Mouse (Mus musculus) cerebellum, adult 9-11 months (tissue): Measurements from ENCODE around the gene Serpine2.

Source experiments
- DNase-seq: peaks from one replicate; pipeline ENCODE4 v3.0.0; 2022

Gene Serpine2

DNA sequence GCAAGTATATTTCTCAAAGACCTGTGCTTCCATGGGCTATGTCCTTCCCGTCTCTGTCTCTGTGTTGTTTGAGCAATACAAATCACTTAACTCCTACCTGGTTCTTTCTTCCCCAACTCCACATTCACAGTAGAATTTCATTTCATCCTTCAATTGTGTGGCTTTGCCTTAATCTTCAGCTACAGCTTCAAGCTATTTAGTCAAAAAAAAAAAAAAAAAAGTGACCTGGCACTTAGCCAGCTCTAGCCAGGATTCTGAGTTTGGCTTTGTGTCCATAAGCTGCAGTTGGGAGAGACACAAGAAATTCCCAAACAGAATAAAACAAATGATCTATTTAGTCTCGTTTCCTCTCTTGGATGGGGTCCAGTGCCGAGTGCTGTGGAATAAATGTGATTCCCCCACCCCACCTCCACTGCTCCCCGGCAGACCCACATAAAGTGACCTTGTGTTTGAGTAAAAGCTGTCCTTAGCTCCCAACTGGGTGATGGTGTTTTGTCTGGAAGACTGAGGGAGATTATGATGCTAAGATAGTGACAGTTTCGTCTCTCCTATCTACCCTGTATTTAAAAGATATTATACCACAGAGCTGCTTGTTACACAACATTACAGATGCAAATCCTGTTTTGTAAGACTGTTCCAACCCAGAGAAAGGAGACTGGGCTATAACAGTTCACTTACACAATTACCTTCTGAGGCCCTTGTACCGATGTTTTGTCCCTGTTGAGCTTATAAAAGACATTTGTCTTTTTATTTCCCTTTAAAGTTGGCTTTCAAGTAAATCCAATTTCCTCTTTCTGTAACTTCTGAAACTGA lies at the start of gene Serpine2:
Serpine2 (minus strand) TSS at position 51 of the 813 bp plus-strand sequence.
- DNase-seq = peak; percentile 10

DNA sequence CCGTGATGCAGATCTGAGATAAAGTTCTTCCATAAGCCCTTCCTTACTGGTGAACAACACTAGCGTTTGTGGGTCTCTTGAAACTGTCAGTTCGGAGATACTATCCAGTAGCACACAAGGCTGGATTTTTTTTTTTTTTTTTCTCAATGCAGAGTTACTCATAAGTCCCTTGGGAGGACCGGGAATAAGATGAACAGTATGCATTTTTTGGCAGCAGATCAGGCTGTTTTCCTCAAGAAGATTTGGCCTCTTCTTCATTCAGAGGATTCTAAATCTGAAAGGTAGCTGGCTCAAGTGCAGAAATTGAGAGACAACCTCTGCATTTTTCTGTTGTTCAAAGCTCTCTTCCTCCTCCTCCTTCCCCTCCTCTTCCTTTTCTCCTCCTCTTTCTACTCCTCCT lies 46.8 kb upstream of the Serpine2 start:
- DNase-seq = no peak

DNA sequence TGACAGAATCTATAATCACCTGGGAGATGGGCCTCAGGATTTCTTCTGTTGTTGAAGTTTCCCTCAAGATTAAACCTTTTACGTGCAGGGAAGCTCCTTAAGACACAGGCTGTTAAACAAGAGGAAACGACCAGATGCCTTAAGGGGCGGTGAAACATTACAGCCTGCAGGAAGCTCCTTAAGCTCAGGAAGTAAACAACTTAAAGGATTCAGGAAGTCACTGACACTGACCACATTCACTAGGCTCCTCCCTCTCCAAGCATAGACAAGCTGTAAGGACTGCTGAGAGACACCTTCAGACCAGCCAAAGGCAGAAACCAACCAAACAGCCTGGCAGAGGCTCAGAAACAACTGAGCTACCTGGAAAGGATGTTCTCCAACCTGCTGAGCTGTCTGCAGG lies 44.3 kb upstream of the Serpine2 start:
- no peak for DNase-seq

DNA sequence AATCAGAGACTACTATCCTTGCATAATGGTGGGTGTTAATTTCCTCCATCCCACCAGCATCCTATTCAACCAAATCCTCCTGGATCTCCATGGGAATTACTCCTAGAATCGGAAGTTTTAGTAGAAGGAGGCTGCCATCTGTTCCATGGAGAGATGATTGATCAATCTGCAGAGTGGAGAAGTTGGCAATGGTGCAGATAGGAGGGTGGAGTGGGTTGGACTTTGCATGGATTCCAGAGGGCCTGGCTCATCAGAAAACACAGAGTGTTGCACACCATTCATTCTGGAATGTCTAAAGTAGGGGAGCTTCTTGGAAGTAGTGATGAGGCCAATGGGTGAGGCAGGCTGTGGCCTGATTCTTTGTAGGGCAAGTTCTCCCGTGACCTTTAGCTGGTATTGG lies 41.9 kb upstream of the Serpine2 start:
- no peak for DNase-seq

DNA sequence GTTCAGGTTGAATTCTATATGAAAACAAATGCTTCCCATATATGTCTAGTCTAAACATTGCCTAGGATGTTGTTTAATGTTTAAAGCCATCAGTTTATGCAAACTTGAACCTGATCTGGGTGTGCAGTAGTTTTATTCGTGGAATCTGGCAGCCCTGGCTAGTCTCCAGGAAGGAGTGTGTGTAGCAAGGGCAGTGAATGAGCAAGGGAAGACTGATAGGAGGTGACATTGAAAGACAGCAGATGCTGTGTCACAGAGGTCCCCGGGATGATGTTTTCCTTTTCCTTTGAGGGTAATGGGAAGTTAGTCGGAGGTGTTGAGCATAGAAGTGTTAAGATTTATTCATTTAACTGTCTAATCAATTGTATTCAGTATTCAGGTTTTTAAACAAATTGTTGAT lies 21.7 kb upstream of the Serpine2 start:
- DNase-seq = no peak

DNA sequence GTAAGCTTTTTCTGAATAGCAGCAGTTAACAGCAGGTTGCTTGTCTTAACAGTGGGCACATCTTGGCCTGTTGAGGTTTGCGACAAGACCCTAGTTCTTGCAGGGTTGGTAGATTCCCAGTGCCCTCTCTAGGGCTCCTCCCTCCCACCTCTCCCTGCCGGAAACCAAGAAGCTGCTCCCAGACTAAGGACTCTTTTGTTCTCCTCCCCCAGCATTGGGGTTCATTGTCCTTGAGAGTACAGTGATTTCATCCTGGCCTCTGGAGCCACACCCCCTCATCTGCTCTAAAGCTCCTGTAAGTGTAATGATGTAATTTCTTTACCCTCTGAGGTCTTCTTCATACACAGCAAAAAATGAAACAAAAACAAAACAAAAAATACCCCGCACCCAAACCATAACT lies 13.8 kb upstream of the Serpine2 start:
- DNase-seq = no peak

DNA sequence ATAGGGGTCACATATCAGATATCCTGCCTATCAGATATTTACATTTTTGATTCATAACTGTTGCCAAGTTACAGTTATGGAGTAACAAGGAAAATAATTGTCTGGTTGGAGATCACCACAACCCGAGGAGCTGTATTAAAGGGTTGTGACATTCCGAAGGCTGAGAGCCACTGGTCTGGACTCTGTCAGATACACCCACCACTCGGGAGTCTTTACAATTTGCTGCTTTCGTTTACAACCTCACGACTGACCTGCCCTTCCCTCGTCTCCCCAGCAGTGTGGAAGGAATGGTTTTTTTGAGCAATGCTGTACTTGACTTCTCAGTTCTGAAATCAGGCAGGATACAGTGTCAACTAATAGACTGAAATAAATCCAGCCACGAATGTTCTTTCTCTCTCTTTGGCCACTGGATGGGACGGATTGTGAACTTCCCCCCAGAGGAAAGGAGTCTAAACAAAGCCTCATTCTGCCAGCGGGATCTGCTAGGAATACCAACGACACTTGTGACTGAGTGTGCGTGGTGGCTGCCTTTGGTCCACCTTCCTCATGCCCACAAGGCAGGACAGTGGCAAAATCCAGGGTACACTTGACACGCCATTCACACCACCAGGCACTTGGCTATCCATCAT lies 455 bp downstream of the Serpine2 start:
- DNase-seq = peak; percentile 6

DNA sequence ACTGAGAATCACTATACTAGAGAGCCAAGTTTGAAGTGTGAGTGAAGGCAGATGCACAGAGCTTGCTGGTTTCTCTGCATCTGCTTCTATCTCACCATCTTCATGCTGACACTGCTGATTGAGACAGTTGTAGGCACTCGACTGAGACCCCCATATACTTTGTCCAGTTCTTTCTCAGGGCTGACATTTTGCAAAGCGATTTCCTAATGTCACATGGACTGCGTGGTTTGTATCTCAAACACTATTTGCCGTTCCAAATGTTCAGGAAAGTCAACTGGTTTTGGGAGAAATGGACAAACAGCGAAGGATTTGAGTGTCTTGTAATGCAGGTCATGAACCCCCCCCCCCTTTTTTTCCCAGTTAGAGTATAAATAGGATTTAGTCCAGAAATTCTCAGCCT lies 1.0 kb downstream of the Serpine2 start:
- no peak for DNase-seq

DNA sequence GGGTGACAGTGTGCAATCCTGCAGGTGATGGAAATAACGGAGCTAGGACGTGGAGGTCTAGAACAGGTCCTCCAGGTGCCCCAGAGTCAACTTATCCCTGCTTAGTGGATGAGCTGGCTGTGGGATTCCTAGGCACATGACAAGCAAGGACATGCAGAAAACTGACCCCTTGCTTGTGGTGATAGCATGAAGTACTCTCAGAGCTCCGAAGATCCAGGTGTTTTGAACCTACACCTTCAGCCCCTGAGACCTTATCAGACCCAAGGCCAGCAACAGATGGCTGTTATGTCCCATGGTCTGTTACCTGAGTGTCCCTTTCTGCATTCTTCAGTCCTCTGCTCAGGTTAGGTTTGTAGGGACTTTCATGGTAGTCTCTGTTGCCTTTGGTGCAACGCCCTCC lies 2.0 kb downstream of the Serpine2 start:
- DNase-seq = no peak

DNA sequence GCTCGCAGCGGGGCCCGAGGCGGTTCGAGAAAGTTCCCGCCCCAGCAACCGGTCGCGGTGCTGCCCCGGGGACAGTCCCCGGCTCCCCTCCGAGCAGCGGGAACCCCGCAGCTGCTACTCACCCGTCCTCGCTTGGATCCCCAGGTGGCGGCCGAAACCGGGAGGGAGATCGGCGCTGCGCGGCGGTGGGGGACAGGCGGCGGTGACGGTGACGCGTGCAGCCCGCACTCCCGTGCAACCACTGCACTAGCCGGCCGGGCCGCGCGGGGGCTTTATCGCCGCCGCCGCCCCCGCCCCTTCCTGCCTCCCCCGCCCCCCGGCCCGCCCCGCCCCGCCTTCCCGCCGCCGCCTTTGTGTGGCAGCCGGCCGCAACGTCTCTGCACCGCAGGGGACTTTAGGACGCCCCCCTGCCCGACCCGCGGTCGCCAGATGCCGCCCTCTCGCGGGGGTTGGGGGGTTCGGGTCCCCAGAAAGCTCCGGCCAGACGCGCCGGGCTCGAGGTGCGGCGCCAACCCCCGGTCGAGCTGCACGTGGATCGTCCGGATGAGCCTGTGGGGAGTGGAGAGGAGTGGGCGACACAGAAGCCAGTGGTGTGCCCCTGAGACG lies 2.5 kb downstream of the Serpine2 start:
- DNase-seq = no peak

DNA sequence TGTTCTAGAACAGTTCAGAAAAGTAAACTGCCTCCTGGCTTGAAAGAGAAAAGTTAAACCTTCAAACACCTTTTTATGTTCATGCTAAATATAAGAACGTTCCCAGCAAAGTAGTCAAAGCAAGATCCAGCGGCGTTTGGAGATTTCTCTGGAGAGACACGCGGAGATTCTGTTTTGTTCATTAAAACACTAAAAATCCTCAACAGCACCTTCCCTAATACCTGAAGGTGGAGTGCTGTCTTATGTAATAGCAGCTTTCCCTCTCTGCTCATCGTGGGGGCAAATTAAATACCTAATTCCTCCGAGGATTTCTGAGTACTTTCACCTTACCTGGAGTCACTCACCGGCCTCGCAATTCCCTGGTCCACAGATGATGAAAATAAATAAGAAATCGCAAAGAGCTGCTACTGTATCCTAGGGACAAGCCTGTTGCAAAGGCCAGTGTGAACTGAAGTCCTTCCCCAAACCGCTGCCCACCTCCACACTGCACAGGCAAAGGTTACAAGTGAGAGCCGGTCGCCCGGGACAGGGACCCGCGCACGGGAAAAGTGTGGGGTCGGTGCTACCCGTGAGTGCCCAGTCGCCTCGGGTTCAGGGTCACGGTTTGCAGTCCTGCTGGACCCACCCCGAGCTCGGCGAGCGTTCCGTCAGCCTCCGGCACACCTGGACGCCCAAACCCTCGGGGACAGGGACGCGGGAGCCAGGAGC lies 3.1 kb downstream of the Serpine2 start:
- no peak for DNase-seq

DNA sequence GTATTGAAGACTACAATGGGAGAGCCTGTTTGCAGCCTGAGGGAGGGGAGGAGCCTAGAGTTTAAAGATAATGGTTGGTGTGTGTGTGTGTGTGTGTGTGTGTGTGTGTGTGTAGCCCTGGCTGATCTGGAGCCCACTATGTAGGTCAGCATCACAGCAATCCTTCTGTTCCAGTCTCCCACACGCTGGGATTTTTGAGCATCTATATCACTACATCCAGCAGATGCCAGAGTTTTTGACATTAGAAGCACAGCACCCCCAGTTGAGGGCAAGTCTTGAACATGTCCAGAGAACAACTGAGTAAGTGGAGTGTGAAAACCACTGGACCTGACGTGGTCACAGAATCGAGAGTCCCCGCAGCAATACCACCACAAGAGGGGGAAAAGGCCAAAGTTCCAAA lies 4.2 kb downstream of the Serpine2 start:
- DNase-seq = no peak

DNA sequence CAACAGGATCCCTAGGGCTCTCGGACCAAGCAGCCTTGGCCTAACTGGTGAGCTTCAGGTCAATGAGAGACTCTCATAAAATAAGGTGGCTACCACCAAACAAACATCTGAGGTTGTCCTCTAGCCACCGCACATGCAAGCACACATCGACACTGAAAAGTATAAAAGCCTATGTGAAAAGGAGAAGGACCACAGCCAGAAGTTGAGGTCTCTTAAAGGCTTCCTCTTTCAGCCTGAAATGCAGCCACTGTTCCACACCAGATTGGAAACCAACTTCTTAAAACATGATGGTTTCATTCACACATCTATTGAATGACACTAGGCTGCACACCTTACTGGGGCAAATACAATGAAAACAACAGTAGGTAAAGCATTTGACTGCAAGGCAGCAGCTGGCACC lies 7.5 kb downstream of the Serpine2 start:
- no peak for DNase-seq

DNA sequence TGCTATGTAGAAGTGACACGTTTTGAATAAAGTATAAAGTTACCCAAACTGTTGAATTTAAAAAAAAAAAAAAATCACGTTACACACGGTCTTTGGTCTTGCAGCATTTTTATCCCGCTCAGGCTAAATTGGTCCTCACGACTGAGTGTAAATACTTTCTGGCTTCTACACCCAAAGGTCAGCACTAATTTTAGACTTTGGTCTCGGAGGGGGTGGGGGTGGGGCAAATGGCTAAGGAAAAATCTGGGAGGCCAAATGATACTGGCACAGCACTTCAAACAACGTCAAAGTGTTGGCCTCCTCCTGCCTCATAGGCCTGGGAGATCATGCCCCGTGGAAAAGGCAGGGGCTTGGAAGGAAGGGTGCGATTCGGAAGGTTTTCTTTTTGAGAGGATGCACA lies 10.6 kb downstream of the Serpine2 start:
- DNase-seq = no peak

DNA sequence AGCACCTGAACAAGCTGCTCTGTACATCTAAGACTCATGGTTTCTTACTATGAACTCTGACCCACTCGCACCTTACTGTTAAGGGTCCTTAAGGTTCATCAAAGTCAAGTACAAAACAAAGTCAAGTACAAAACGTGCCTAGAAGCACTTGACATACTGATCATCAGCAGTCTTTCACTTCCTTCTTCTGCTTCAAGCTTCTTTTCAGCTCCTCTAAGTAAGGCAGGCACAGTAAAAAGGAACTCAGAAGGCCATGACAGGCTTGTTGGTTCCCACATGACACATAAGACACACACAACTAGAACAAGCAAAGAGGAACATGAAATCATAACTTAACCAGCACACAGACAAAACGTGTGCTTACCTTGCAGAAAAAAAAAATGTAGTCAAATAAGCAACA lies 12.3 kb downstream of the Serpine2 start:
- DNase-seq = no peak

DNA sequence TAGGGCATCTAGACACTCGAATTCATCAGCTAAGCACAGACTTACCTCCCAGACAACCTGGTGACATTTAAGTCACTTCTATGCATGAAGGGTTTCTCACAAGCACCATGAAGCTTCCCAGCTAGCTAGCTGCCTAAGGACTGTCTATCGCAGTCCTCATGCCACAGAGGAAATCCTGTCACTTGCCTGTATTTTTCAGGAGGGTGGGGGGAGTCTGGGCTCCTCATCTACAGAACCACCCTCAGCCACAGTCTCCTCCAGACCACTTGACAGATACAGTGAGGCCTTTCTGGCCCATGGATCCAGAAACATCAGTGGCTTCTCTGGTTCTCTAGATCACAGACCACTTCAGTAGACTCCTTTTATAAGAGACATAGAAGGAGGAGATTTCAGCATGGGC lies 14.1 kb downstream of the Serpine2 start:
- no peak for DNase-seq

DNA sequence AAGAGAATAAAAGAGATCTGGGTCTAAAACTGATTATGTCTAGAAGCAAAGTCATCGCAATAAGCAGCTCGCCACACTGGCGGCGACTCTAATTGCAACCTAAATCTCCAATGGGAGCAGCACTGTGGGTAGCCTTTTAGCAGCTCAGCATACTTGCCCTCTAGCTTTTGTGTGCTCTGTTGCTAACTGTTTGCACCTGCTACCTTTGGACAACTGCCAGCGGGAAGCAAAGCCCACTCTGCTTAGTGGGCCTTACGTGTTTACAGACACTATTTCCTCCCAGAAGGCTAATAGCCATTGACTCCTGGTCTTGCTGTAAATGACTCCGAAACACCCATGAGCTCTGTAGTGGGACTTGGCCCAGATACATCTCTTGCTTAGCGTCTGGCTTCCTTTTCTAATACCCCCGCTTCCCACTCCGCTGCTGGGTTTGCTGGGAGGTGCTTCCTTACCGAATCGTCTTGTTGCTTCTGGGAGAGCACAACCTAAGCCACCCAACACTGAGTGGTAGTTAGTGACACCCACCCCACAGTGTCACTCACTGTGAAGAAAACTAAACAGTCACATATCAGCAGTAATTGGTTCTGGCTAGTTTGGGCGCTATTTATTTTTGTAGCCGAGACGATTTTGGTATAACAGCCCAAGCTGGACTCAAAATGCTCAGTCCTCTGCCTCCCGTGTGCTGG lies 28.1 kb downstream of the Serpine2 start:
- no peak for DNase-seq

DNA sequence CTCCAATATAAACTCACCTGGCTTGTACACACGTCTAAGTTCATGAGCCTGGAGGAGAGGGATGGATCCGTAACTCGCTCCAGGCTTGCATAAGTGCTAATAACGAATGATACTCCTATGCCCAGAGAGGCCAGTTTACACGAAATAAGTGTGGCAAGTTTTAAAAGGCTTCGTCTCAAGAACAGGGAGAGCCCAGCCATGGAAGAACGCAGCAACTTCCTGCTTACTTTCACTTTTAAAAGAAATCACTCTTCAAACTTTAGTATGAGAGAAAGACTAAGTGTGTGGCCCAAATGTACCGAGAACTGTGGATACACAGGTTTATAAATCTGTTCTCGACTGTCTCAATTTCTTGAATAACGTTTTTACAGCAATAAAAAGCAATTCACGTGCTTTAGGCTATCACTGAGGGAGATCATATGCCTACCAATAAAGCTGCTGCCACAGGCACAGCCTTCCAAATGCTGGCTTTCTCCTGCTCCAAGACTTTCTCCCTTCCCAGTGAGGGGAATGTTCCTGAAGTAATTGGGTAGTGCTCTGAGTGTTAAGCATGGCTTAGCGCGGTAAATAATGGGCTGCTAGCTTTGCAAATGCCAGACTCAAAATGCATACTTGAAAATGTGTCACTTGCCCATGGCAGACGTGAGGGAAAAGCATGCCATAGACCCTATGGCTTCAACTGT lies 36.9 kb downstream of the Serpine2 start:
- DNase-seq = no peak

DNA sequence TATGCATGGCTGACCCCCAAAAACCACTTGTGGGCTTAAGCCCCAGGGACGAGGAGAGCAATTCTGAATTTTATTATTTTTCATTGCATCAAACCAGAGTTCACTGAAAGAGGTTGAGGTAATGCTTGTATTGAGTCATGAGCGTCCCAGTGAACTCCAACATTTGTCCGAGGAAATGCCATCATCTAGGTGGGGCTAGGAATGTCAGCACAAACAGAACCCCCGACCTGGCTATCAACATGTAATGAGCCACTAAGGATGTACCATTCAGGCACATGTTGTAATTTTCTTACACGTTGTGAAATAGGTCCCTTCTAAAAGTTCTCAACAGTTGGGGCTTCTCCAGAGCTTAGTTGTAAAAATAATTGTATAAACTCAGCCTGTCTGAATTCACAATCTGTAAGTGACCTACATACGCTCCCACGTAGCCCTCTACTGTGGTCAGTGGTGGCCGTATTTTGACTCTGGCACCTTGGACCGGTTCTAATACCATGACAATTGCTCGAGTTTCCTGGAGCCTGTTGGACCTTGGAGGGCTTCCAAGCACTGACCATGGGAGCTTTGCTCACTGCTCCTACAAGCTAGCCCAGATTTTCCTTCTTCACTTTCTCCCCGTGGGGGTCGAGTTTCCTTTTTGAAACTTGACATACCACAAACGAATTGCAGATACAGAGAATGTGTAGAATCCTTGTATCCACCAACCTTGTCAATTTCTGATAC lies 38.0 kb downstream of the Serpine2 start:
- DNase-seq = peak; percentile 7

DNA sequence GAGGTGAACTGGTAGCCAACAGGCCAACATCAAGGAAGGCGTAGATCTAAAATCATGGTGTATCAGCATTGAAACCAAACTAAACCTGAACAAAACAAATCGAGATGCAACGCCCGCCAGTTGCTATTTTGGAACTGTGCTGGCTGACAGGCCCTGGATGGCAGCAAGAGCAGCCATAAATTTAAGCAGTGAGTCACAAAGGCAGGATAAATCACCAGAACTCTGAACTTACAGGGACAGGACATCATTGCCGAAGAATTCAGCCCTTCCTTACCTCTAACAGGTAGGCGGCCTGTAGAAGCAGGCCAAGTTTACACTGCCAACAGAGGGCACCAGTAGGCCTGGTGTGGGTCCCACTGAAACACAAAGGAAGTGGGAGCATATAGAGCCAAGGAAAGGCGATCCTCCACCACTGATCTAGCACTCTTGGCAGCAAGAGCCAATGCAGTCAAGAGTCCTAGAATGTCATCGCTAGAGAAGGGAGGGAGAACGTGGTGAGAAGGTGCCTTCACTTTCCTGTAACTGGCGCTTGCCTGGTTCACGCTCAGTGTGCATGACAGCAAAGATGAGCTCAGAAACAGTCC lies 41.6 kb downstream of the Serpine2 start:
- DNase-seq = no peak

DNA sequence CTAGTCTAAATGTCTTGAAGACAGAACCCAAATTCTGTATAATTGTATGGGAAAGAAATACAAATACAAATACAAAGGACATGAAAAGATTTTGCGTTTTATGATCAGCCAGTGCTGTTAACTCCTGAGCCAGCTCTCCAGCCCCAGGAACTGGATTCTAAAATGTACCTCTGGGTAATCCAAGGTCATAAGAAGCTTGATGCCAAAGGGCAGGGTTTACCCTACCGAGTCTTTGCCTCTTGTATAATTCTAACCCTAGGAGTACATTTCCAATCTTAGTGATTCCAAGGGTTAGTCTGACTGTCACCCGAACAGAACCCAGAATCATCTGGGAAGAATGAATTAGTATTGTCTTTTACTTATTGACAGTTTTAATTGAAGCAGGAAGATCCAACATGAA lies 45.5 kb downstream of the Serpine2 start:
- DNase-seq = no peak
